Mouse (Mus musculus) C2C12 (cell line): Measurements from ENCODE around the gene 1700003E16Rik. TPM values are rescaled to one million over a fixed set of nuclear protein-coding genes. Genes with fewer than 3 reads are reported as not detected.
A peak's percentile ranks its signal among the peaks of the same experiment; 100 is the strongest.

Source experiments
- H3K27me3 ChIP-seq: one replicate; pipeline ENCODE4 v1.6.1; 2011; ENCODE audit not compliant: control insufficient read depth, insufficient read depth, insufficient read length
- H3K36me3 ChIP-seq: one replicate; pipeline ENCODE4 v1.6.1; 2011; ENCODE audit not compliant: control insufficient read depth, insufficient read depth
- H3K4me3 ChIP-seq: one replicate; pipeline ENCODE4 v1.5.1; 2011; ENCODE audit warnings: mild to moderate bottlenecking, control low read depth; ENCODE audit not compliant: poor library complexity, insufficient read depth, severe bottlenecking
- H3K79me2 ChIP-seq: one replicate; pipeline ENCODE4 v1.6.1; 2011; ENCODE audit not compliant: control insufficient read depth, insufficient read depth
- H3K79me3 ChIP-seq: one replicate; pipeline ENCODE4 v1.6.1; 2011; ENCODE audit warnings: low read depth, control low read depth
- H3ac ChIP-seq: one replicate; pipeline ENCODE3; 2011; ENCODE audit warnings: low read depth; ENCODE audit not compliant: control insufficient read depth, insufficient read length
- CEBPB ChIP-seq: IDR thresholded peaks from one replicate; pipeline ENCODE4 v1.6.1; 2011; ENCODE audit warnings: low read depth, mild to moderate bottlenecking, control low read depth, moderate library complexity
- CTCF ChIP-seq: IDR thresholded peaks from one replicate; pipeline ENCODE4 v1.5.1; 2011; ENCODE audit not compliant: control insufficient read depth, insufficient read depth, insufficient read length
- FOSL1 ChIP-seq: IDR thresholded peaks from one replicate; pipeline ENCODE4 v1.8.0; 2011; ENCODE audit warnings: mild to moderate bottlenecking, low read length; ENCODE audit not compliant: poor library complexity, insufficient read depth, severe bottlenecking
- MAX ChIP-seq: IDR thresholded peaks from one replicate; pipeline ENCODE4 v1.6.1; 2011; ENCODE audit warnings: mild to moderate bottlenecking, control low read depth
- MYOD1 ChIP-seq: IDR thresholded peaks from one replicate; pipeline ENCODE4 v1.6.1; 2011; ENCODE audit warnings: low read depth; ENCODE audit not compliant: control insufficient read depth, insufficient read length
- MYOG ChIP-seq: IDR thresholded peaks from one replicate; pipeline ENCODE4 v1.6.1; 2011; ENCODE audit not compliant: control insufficient read depth, insufficient read length; ENCODE audit errors: extremely low read depth
- USF1 ChIP-seq: IDR thresholded peaks from one replicate; pipeline ENCODE4 v1.6.1; 2011; ENCODE audit warnings: low read depth, mild to moderate bottlenecking, control low read depth, moderate library complexity
- polyA plus RNA-seq: library from polyadenylated mRNA; unstranded; fragments of >200 nt; fragmentation: generic; extraction: Trizol; gene quantifications from one replicate; pipeline ENCODE4 v1.2.1, GENCODE M21; 2012; ENCODE audit warnings: missing spikeins

Gene 1700003E16Rik
- polyA plus RNA-seq, 1 experiment = 1.1 TPM

GRCm38 (mm10) chr6:83115682-83116372 is 40.4 kb upstream of the 1700003E16Rik start:
- Histone ChIP-seq H3K4me3 (peak overlapping the region; percentile 86), H3K36me3 (peaks cover 36% of the 10 kb centered on the region), H3ac (peak overlapping the region; percentile 92), H3K79me2 (peaks cover 63% of the 10 kb centered on the region), H3K27me3 (no peaks in the 10 kb centered on the region), H3K79me3 (peaks cover 24% of the 10 kb centered on the region)
- TF ChIP-seq FOSL1 = no peak

DNA sequence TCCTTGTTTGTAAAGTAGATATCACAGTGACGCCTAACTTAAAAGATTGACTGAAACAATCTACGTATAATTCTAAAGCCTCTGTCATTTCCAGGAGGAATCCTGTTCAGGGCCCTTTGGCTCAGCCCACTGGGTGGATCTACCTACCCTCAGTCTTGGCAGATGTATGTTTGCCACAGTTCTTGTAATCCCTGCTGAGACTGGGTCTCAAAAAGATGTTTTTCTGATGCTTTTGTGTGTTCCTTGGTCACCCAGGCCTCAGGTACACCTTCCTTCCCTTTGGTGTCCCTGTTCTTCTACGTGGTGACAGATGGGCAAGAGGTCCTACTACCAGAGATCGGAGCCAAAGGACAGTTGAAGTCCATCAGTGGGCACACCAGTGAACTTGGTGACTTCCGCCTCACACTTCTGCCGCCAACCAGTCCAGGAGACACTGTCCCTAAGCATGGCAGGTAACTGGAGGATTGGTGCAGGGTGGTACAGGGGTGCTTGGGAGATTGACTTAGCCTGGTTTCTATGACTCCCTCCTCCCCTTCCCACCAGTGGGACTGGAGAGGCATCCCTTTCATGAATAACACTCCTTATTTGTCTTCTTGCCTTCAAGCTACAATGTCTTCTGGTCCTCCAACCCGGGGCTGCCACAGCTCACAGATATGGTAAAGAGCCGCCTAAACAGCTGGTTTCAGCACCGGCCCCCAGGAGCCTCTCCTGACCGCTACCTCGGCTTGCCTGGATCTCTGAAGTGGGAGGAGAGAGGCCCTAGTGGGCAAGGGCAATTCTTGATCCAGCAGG is 39.6 kb upstream of the 1700003E16Rik start:
- Histone ChIP-seq H3K36me3 (peaks cover 29% of the 10 kb centered on the region), H3K79me2 (peaks cover 62% of the 10 kb centered on the region), H3K4me3 (peak overlapping the region; percentile 86), H3K27me3 (no peaks in the 10 kb centered on the region), H3K79me3 (peaks cover 24% of the 10 kb centered on the region), H3ac (peak overlapping the region; percentile 92)
- TF ChIP-seq USF1 (no peak), FOSL1 (no peak), MYOD1 (no peak), MAX (no peak), CEBPB (no peak), MYOG (no peak), CTCF (no peak)

DNA sequence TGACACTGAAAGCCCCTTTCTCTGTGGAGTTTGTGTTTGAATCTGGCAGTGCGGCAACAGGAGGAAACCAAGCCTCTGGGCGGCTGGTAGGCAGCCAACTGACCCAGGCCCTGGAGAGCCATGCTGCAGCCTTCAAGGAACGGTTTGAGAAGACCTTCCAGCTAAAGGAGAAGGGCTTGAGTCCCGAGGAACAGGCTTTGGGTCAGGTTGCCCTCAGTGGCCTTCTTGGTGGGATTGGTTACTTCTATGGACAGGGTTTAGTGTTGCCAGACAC is 39.1 kb upstream of the 1700003E16Rik start:
- no peak overlapping the region for H3K4me3 ChIP-seq
- H3ac ChIP-seq = no peak overlapping the region
- no peaks in the 10 kb centered on the region for H3K27me3 ChIP-seq
- H3K79me2 ChIP-seq = peaks cover 62% of the 10 kb centered on the region
- peaks cover 24% of the 10 kb centered on the region for H3K79me3 ChIP-seq
- peaks cover 28% of the 10 kb centered on the region for H3K36me3 ChIP-seq
- TF ChIP-seq MYOD1 (no peak), FOSL1 (no peak), CTCF (no peak), MYOG (no peak), USF1 (no peak), CEBPB (no peak), MAX (no peak)

DNA sequence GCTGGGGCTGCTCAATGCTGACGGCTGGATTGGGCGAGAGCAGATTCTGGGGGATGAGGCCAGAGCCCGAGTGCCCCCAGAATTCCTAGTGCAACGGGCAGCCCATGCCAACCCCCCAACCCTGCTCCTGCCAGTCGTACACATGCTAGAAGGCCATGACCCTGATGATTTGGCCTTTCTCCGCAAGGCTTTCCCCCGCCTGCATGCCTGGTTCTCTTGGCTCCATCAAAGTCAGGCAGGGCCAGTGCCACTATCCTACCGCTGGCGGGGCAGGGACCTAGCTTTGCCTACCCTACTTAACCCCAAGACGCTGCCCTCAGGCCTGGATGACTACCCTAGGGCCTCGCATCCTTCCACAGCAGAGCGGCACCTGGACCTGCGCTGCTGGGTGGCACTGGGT is 38.6 kb upstream of the 1700003E16Rik start:
- TF ChIP-seq MAX (no peak), MYOD1 (no peak), USF1 (no peak), CEBPB (no peak), FOSL1 (no peak), MYOG (no peak), CTCF (no peak)
- Histone ChIP-seq H3K4me3 (no peak overlapping the region), H3K27me3 (no peaks in the 10 kb centered on the region), H3ac (no peak overlapping the region), H3K79me3 (peaks cover 24% of the 10 kb centered on the region), H3K36me3 (peaks cover 28% of the 10 kb centered on the region), H3K79me2 (peaks cover 67% of the 10 kb centered on the region)

- TF ChIP-seq CEBPB (no peak), MAX (no peak), FOSL1 (no peak), USF1 (no peak), MYOG (no peak)
- peaks cover 75% of the 10 kb centered on the region for H3K79me2 ChIP-seq
Measured at GRCm38 (mm10) chr6:83118369-83118768, 37.8 kb upstream of the 1700003E16Rik start.

More at GRCm38 (mm10) chr6:83118369-83118768, 37.8 kb upstream of the 1700003E16Rik start:
- Histone ChIP-seq H3ac (no peak overlapping the region), H3K4me3 (no peak overlapping the region), H3K79me3 (peaks cover 25% of the 10 kb centered on the region), H3K36me3 (peaks cover 28% of the 10 kb centered on the region), H3K27me3 (no peaks in the 10 kb centered on the region)
